Mouse (Mus musculus) telencephalon, adult 2 months (tissue): ENCODE results near the gene Slc19a2.
A peak's percentile ranks its signal among the peaks of the same experiment; 100 is the strongest.

Source experiments
- DNase-seq: peaks from one replicate; pipeline ENCODE4 v3.0.0-alpha.2; 2011; ENCODE audit warnings: low read depth, low spot score

Gene Slc19a2

DNA sequence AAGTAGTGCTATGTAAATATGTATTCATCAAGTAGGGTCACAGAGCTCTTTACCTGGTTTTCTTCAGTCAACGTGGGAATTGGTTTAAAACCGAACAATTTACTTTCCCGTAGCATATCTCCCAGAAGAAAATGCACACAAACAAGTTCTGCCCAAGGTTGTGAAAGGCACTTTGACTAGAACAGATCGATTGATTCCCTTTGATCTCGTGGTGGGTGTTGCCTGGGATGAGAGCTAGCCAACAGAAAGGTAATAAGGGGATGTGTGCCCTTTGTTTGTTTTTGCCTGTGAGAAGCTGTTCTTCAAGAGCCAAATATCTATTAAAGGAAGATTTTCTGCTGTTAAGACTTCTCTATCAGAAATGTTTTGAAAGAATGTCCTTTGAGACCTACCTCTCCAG is 3.7 kb downstream of the Slc19a2 start:
- DNase-seq = no peak

DNA sequence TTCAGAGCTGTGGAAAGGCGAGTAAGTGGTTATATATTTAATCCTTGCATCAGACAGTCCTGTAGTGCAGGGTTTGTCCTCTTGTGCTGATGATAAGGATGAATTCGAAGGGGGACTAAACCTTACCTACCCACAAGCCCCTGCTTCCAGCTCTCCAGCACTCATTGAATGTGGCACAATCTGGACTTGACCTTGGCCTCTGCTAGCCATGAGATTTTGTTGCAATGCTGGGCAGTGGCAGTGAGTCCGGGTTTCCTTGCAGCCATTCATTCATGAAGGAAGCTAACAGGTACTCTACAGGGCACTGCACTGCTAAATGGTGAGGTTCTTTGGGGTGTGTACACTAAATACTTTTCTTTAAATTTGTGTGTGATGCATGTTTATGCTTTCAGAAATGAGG is 6.0 kb downstream of the Slc19a2 start:
- DNase-seq = no peak

GRCm38 (mm10) chr1:164260171-164261028 is 11.6 kb downstream of the Slc19a2 start:
- DNase-seq = no peak

- DNase-seq = peak; percentile 85
Observed at GRCm38 (mm10) chr1:164261553-164261952, 12.7 kb downstream of the Slc19a2 start.

- DNase-seq = no peak
Observed at GRCm38 (mm10) chr1:164270941-164271340, 22.1 kb downstream of the Slc19a2 start.

DNA sequence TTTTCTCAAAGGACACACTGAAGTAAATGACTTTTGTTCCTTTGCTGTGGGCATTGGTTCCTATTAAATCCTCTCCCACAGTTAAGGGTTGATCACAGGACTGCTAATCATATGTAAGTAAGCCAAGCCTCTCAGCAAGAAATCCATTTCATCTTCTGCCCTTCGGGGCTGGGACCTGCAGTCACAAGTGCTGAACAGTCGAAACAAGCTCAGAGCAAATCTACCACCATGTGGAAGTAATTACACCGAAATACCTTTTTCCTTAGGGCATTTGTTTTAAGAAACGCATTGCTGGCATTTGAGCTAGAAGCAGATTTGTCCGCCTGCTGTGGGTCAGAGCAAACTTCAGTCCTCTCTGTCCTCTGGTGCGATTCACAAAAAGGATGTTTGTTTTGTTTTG is 24.8 kb downstream of the Slc19a2 start:
- DNase-seq = no peak

- DNase-seq = peak; percentile 94
Observed at GRCm38 (mm10) chr1:164275455-164275954, 26.7 kb downstream of the Slc19a2 start, which contains the start of gene Ccdc181. Gene Ccdc181, plus strand, starts transcription at chr1:164275585.

- DNase-seq = no peak
Observed at GRCm38 (mm10) chr1:164276552-164276951, 27.7 kb downstream of the Slc19a2 start.

DNA sequence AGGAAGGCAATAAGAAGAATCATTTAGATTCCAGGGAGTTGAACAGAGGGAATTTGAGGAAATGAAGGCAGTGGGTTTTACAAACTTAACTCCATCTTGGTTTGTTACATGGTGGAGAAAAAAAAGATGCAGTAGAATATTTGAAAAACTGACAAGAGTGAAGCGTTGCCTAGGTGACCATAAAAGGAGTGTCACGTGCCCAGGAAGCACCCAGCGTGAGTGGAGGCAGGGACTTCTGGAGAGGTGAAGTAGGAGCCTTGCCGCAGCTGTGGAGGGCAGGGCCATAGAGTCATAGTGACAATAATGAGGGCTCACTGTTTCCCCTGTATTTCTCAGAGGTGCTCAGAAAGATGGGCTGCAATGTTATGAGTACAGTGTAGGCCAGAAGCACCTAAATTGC is 30.5 kb downstream of the Slc19a2 start:
- DNase-seq = no peak

GRCm38 (mm10) chr1:164284007-164284406 is 35.2 kb downstream of the Slc19a2 start:
- DNase-seq = no peak

DNA sequence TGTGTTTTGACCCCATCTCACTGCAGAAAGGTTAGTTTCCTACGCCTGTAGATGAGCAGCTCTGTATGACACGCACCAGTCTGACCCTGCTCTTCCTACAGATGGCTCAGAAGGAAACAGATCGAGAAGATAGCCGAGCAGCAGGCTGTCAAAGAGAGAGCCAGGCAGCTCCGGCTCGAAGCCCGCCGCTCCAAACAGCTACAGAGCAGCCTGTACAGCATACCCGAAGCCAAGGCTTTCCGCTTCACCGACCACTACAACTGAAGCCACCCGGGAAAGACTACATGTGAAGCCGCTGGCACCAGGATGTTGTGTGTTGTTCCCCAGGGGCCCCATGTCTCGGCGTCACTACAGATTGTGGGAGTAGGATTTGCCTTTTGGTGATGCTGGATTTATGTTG is 38.6 kb downstream of the Slc19a2 start:
- no peak for DNase-seq

DNA sequence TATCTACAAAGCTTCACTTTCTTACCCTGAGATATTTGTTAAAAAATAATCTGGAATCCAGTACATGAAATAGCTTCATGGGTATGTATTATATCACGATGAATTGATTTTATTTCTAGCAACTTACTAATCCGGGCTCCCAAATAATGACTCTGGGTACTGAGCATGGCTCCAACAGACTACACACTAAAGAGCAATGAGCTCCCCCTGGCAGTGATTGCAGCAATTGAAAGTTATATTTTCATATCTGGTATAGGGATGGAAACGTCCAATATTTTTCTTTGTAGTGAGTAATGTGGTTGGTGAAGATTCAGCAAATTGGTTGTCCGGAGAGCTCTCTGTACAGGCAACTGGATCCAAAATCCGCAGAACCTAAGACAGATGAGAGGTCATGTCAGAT is 43.2 kb downstream of the Slc19a2 start:
- no peak for DNase-seq

DNA sequence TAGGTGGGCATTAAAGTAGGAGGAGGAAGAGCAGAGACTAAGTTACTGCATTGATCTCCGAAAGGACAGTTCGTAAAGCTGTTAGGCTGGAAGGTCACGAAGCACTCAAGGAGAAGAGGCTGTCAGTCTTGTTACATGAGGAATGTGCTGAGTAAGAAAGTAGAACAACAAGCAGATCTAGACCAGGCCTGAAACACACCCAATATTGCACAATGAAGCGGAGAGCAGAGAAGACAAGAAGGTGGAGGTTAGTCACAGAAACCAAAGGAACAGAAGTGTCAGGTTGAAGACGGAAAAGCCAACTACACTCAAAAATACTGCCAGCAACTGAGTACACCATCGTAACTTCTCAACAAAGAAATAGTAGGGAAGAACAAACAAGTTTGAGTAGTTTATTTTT is 45.2 kb downstream of the Slc19a2 start:
- DNase-seq = no peak

GRCm38 (mm10) chr1:164296473-164296872 is 47.6 kb downstream of the Slc19a2 start:
- no peak for DNase-seq

DNA sequence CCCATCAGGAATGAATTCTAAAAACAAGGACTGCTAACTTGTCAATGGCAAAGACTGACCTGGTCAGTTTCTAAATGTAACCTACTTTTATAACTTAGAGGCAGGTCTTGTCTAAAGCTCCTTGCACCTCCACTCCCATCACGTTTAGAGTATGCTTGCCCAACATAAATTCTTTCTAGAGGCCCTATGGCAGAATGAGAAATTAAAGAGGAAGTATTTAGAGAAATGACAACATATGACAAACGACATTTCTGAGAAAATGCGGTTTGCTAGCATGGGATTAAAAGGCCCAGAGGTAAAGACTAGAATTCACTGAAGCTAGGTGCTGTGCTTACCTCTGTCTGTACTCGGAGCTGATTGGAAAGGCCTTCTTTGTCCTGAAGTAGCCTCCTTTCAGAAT is 53.1 kb downstream of the Slc19a2 start:
- no peak for DNase-seq

GRCm38 (mm10) chr1:164303821-164304220 is 55.0 kb downstream of the Slc19a2 start, which contains the start of gene Nme7:
Gene Nme7, plus strand, starts transcription at chr1:164304121.
- DNase-seq = no peak

- DNase-seq = peak; percentile 98
Observed at GRCm38 (mm10) chr1:164307124-164307751, 58.4 kb downstream of the Slc19a2 start, which contains the start of gene Blzf1. Gene Blzf1, minus strand, starts transcription at chr1:164307489.

- no peak for DNase-seq
Observed at GRCm38 (mm10) chr1:164307922-164308321, 59.1 kb downstream of the Slc19a2 start.

- DNase-seq = no peak
Observed at GRCm38 (mm10) chr1:164314085-164314484, 65.2 kb downstream of the Slc19a2 start.
